Mouse (Mus musculus) intestine, embryonic 16.5 days (tissue): ENCODE measurements around the gene Fbxo11. TPM values are rescaled to one million over a fixed set of nuclear protein-coding genes. Genes with fewer than 3 reads are reported as not detected.
"Not testable (repeated sequence)": the region's sequence is repeated elsewhere in the genome, so short reads cannot be mapped to it uniquely, and the experiment has no call there.

Source experiments
- ATAC-seq: fragments of 200-750 bp; cut with Nextera tagmentation; 2 replicates; pipeline ENCODE4 v1.8.0; 2017; ENCODE audit warnings: moderate TSS enrichment, moderate library complexity
- H3K27ac ChIP-seq: fragments of 300-500 bp; sonication (generic); 2 replicates; pipeline ENCODE4 v1.5.1; 2014; ENCODE audit warnings: mild to moderate bottlenecking, low read length
- H3K27me3 ChIP-seq: fragments of 300-500 bp; sonication (generic); replicated peaks from 2 replicates; pipeline ENCODE4 v1.6.1; 2014; ENCODE audit warnings: low read length, control low read depth, mixed read lengths; ENCODE audit not compliant: control insufficient read depth, insufficient read depth
- H3K36me3 ChIP-seq: fragments of 300-500 bp; sonication (generic); 2 replicates; pipeline ENCODE4 v1.6.1; 2014; ENCODE audit warnings: low read length, control low read depth; ENCODE audit not compliant: control insufficient read depth, insufficient read depth
- H3K4me1 ChIP-seq: fragments of 300-500 bp; sonication (generic); 2 replicates; pipeline ENCODE4 v1.6.1; 2014; ENCODE audit warnings: low read length, control low read depth, mixed read lengths; ENCODE audit not compliant: control insufficient read depth, insufficient read depth
- H3K4me2 ChIP-seq: fragments of 300-500 bp; sonication (generic); 2 replicates; pipeline ENCODE4 v1.6.1; 2014; ENCODE audit warnings: low read depth, low read length, control low read depth
- H3K4me3 ChIP-seq: fragments of 300-500 bp; sonication (generic); 2 replicates; pipeline ENCODE4 v1.5.1; 2014; ENCODE audit warnings: mild to moderate bottlenecking, low read length
- H3K9ac ChIP-seq: fragments of 300-500 bp; sonication (generic); 2 replicates; pipeline ENCODE4 v1.6.1; 2014; ENCODE audit warnings: low read depth, low read length
- H3K9me3 ChIP-seq: fragments of 300-500 bp; sonication (generic); 2 replicates; pipeline ENCODE4 v1.6.1; 2016; ENCODE audit warnings: low read length, control low read depth; ENCODE audit not compliant: control insufficient read depth
- WGBS: fragments of 180-500 bp; shearing (Covaris S2); extraction: QIAGEN DNeasy Blood & Tissue Kit; methylation state at CpG from one replicate; pipeline ENCODE4 v1.1.7; 2014; 5-methylcytosine and 5-hydroxymethylcytosine counted together
- polyA plus RNA-seq: library from polyadenylated mRNA; unstranded; fragments of >200 nt; fragmentation: Nextera tagmentation; extraction: Ambion mirVana; gene quantifications from 2 replicates; pipeline ENCODE4 v1.2.1, GENCODE M21; 2015

The Fbxo11 gene
- polyA plus RNA-seq, 1 experiment from 2014 or later = 8.0 TPM

- H3K4me3 ChIP-seq, ATAC-seq: not testable (repeated sequence)
- WGBS = 92% methylated on average over 9 of the region's 11 CpGs
These were observed 105.7 kb downstream of the Fbxo11 start for GRCm38 (mm10) chr17:87959406-87959805.

DNA sequence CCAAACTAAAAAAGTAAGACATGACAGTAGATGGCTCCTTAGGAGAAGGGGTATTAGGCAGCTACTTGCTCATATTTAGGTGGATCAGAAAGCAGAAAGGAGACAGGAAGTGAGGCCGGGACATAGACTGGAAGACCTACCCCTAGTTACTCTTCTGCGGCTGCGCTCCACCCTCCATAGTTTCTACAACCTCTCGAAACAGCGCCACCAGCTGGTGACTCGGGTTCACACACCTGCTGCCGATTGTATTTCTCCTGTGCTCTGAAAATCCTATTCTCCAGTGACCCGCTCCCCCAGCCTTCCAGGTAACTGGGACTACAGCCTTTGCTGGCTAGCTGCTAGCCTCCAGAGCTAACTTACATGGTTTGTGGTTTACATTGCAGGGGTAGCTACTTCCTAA lies 106.8 kb downstream of the Fbxo11 start:
- Histone ChIP-seq H3K27ac (no peak overlapping the region), H3K4me2 (no peak overlapping the region), H3K36me3 (no peaks in the 10 kb centered on the region), H3K9ac (no peak overlapping the region), H3K4me3 (no peak overlapping the region), H3K27me3 (no peaks in the 10 kb centered on the region), H3K9me3 (no peaks in the 10 kb centered on the region), H3K4me1 (no peaks in the 10 kb centered on the region)
- no peak for ATAC-seq
- WGBS = 61% methylated on average over 8 of the region's 8 CpGs

More at GRCm38 (mm10) chr17:87959406-87959805, 105.7 kb downstream of the Fbxo11 start:
- H3K4me2 ChIP-seq, H3K27ac ChIP-seq, H3K9ac ChIP-seq, H3K36me3 ChIP-seq, H3K4me1 ChIP-seq, H3K9me3 ChIP-seq, H3K27me3 ChIP-seq: not testable (repeated sequence)

- 75% methylated on average over 12 of the region's 12 CpGs for WGBS
- H3K27ac ChIP-seq = no peak overlapping the region
- no peak overlapping the region for H3K4me2 ChIP-seq
- H3K4me1 ChIP-seq = no peaks in the 10 kb centered on the region
- ATAC-seq = no peak
- H3K4me3 ChIP-seq = no peak overlapping the region
- no peak overlapping the region for H3K9ac ChIP-seq
- H3K27me3 ChIP-seq = no peaks in the 10 kb centered on the region
- H3K36me3 ChIP-seq = no peaks in the 10 kb centered on the region
- H3K9me3 ChIP-seq = no peaks in the 10 kb centered on the region
These were observed 107.8 kb downstream of the Fbxo11 start for GRCm38 (mm10) chr17:87957096-87957840.

DNA sequence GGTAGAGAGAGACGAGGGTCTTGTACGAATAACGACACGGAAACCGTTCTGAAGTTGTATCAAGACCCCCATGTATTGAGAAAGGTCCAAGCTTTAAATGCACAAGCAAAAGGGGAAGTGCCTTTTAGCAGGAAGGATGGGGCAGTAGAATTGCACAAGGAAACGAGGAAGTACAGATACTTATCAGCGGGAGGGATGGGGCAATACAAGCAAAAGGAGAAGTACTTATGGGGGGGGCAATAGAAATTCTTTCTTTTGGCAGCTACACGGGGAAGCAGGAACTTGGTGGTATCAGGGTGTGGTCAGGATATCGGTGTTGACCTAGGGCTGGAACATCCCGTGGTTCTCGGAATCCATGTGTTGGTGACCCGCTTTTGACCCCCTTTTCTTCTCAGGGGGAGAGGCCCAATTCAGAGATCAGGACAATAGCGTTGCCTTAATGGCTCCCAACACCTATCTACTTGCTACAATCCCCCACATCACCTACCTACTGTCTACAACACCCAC lies 110.4 kb downstream of the Fbxo11 start:
- not testable (repeated sequence) for H3K4me1 ChIP-seq, H3K27ac ChIP-seq, H3K4me2 ChIP-seq, H3K4me3 ChIP-seq, H3K9me3 ChIP-seq, H3K36me3 ChIP-seq, H3K27me3 ChIP-seq, H3K9ac ChIP-seq, ATAC-seq
- 86% methylated on average over 12 of the region's 13 CpGs for WGBS

DNA sequence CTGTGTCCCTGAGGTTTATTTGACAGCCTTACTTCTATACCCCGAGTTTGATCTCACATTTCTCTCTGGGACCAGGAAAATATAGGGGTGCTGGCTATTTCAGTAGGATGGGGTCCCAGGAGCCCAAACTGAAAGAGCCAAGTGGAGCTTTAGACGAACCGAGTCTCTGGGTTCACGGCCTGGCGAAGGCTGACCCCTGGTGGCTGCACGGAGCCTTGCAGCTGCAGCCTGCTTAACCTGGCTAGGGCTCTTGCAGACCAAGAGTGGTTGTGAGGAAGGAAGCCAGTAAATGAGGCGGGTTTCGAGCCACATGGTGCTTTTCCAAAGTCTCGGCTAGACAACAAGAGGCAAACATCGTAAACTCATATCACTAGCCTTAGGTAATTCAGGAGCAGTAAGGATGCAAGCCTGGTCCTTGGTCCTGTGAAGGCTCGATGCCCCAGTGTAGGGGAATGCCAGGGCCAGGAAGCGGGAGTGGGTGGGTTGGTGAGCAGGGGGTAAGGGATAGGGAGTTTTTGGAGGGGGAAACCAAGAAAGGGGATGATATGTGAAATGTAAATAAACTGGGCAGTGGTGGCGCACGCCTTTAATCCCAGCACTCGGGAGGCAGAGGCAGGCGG lies 116.0 kb downstream of the Fbxo11 start:
- Histone ChIP-seq H3K36me3 (no peaks in the 10 kb centered on the region), H3K4me3 (no peak overlapping the region), H3K4me1 (no peaks in the 10 kb centered on the region), H3K27me3 (no peaks in the 10 kb centered on the region), H3K27ac (no peak overlapping the region), H3K9me3 (no peaks in the 10 kb centered on the region), H3K4me2 (no peak overlapping the region), H3K9ac (no peak overlapping the region)
- 42% methylated on average over 16 of the region's 16 CpGs for WGBS
- peak; percentile 64; the same call in 1 of the 2 replicates for ATAC-seq

Other genes with a start within 250 kb of the Fbxo11 start
- gene Rpl36-ps4, start 144.3 kb downstream of the Fbxo11 start, polyA plus RNA-seq = not detected in 2 replicates
- gene Msh6, start 90.2 kb downstream of the Fbxo11 start, polyA plus RNA-seq = 30.1 and 30.2 TPM in 2 replicates